Mouse (Mus musculus) neural tube, embryonic 11.5 days (tissue): ENCODE results near the gene Ttc27. TPM values are rescaled to one million over a fixed set of nuclear protein-coding genes. Genes with fewer than 3 reads are reported as not detected.

Source experiments
- ATAC-seq: fragments of 200-750 bp; cut with Nextera tagmentation; 2 replicates; pipeline ENCODE4 v1.8.0; 2017; ENCODE audit warnings: moderate number of reproducible peaks, mild to moderate bottlenecking, moderate TSS enrichment, moderate library complexity; ENCODE audit not compliant: insufficient read depth, low FRiP score, low TSS enrichment
- DNase-seq: peaks from one replicate; pipeline ENCODE4 v3.0.0-alpha.2; 2015; ENCODE audit warnings: low spot score
- H3K27ac ChIP-seq: fragments of 300-500 bp; sonication (generic); 2 replicates; pipeline ENCODE4 v1.5.1; 2014; ENCODE audit warnings: low read depth, mild to moderate bottlenecking, low read length
- H3K27me3 ChIP-seq: fragments of 300-500 bp; sonication (generic); 2 replicates; pipeline ENCODE4 v1.6.1; 2014; ENCODE audit warnings: mild to moderate bottlenecking, low read length, mixed read lengths; ENCODE audit not compliant: control insufficient read depth, insufficient read depth
- H3K36me3 ChIP-seq: fragments of 300-500 bp; sonication (generic); 2 replicates; pipeline ENCODE4 v1.6.1; 2014; ENCODE audit warnings: mild to moderate bottlenecking, low read length, moderate library complexity, mixed read lengths; ENCODE audit not compliant: control insufficient read depth, insufficient read depth
- H3K4me1 ChIP-seq: fragments of 300-500 bp; sonication (generic); 2 replicates; pipeline ENCODE4 v1.6.1; 2014; ENCODE audit warnings: low read length, mixed read lengths; ENCODE audit not compliant: control insufficient read depth, insufficient read depth
- H3K4me2 ChIP-seq: fragments of 300-500 bp; sonication (generic); 2 replicates; pipeline ENCODE4 v1.6.1; 2014; ENCODE audit warnings: low read depth, mild to moderate bottlenecking, moderate library complexity
- H3K4me3 ChIP-seq: fragments of 300-500 bp; sonication (generic); 2 replicates; pipeline ENCODE4 v1.5.1; 2014; ENCODE audit warnings: low read depth, low read length
- H3K9ac ChIP-seq: fragments of 300-500 bp; sonication (generic); 2 replicates; pipeline ENCODE4 v1.6.1; 2014; ENCODE audit warnings: mild to moderate bottlenecking, low read length
- H3K9me3 ChIP-seq: fragments of 300-500 bp; sonication (generic); 2 replicates; pipeline ENCODE4 v1.6.1; 2016; ENCODE audit warnings: low read length; ENCODE audit not compliant: control insufficient read depth
- WGBS: fragments of 180-500 bp; shearing (Covaris S2); extraction: QIAGEN DNeasy Blood & Tissue Kit; methylation state at CpG from one replicate; pipeline ENCODE4 v1.1.7; 2014; 5-methylcytosine and 5-hydroxymethylcytosine counted together
- polyA plus RNA-seq: library from polyadenylated mRNA; unstranded; fragments of >200 nt; fragmentation: Nextera tagmentation; extraction: Ambion mirVana; gene quantifications from 2 replicates; pipeline ENCODE4 v1.2.1, GENCODE M21; 2014

The Ttc27 gene
- polyA plus RNA-seq, 1 experiment from 2014 or later = 29.3 TPM

GRCm38 (mm10) chr17:74870177-74871160, 152.9 kb downstream of the Ttc27 start:
- H3K4me1 ChIP-seq = peaks cover 17% of the 10 kb centered on the region
- no peaks in the 10 kb centered on the region for H3K36me3 ChIP-seq
- no peak overlapping the region for H3K9ac ChIP-seq
- no peak overlapping the region for H3K27ac ChIP-seq
- H3K9me3 ChIP-seq = no peaks in the 10 kb centered on the region
- H3K27me3 ChIP-seq = no peaks in the 10 kb centered on the region
- H3K4me3 ChIP-seq = no peak overlapping the region
- no peak for ATAC-seq
- no peak overlapping the region for H3K4me2 ChIP-seq
- DNase-seq = no peak
- 58% methylated on average over 14 of the region's 14 CpGs for WGBS

GRCm38 (mm10) chr17:74872567-74872966, 155.0 kb downstream of the Ttc27 start:
- Histone ChIP-seq H3K9me3 (no peaks in the 10 kb centered on the region), H3K4me3 (no peak overlapping the region), H3K4me2 (no peak overlapping the region), H3K4me1 (peaks cover 3% of the 10 kb centered on the region), H3K27me3 (no peaks in the 10 kb centered on the region), H3K27ac (no peak overlapping the region), H3K9ac (no peak overlapping the region), H3K36me3 (no peaks in the 10 kb centered on the region)
- WGBS = 92% methylated on average over 9 of the region's 9 CpGs
- ATAC-seq (no peak), DNase-seq (no peak)

- WGBS = 83% methylated on average over 1 of the region's 1 CpGs
- Histone ChIP-seq H3K9ac (no peak overlapping the region), H3K4me2 (no peak overlapping the region), H3K36me3 (no peaks in the 10 kb centered on the region), H3K9me3 (no peaks in the 10 kb centered on the region), H3K4me1 (no peaks in the 10 kb centered on the region), H3K4me3 (no peak overlapping the region), H3K27ac (no peak overlapping the region), H3K27me3 (no peaks in the 10 kb centered on the region)
- DNase-seq (no peak), ATAC-seq (no peak)
Observed at GRCm38 (mm10) chr17:74873756-74874155, 156.2 kb downstream of the Ttc27 start.

GRCm38 (mm10) chr17:74875740-74876139, 158.2 kb downstream of the Ttc27 start:
- 92% methylated on average over 5 of the region's 5 CpGs for WGBS

DNA sequence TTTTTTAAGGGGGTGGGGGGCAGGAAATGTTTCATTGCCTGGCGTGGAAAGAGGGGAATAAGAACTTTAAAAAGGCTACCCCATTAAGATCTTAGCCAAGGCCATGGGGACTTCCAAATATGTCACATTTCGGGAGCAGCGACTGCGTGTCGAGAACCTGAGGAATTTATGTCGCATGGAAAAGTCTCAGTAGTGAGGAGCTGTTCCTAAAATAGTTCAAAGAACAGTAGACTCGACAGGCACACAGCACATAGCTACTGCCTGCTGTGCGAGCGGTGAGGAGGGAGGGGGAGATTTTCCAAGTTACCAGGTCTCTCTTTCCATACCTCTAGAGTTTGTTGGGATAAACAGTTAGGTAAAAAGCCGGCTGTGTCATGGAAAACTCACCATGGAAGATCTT, 159.4 kb downstream of the Ttc27 start:
- H3K4me2 ChIP-seq = no peak overlapping the region
- no peaks in the 10 kb centered on the region for H3K9me3 ChIP-seq
- no peak for ATAC-seq
- no peak for DNase-seq
- H3K9ac ChIP-seq = no peak overlapping the region
- H3K36me3 ChIP-seq = no peaks in the 10 kb centered on the region
- no peaks in the 10 kb centered on the region for H3K27me3 ChIP-seq
- no peak overlapping the region for H3K4me3 ChIP-seq
- 70% methylated on average over 10 of the region's 10 CpGs for WGBS
- no peak overlapping the region for H3K27ac ChIP-seq
- no peaks in the 10 kb centered on the region for H3K4me1 ChIP-seq

More at GRCm38 (mm10) chr17:74875740-74876139, 158.2 kb downstream of the Ttc27 start:
- H3K9me3 ChIP-seq = no peaks in the 10 kb centered on the region
- DNase-seq (no peak), ATAC-seq (no peak)
- no peak overlapping the region for H3K27ac ChIP-seq
- H3K4me2 ChIP-seq = no peak overlapping the region
- no peaks in the 10 kb centered on the region for H3K27me3 ChIP-seq
- no peak overlapping the region for H3K4me3 ChIP-seq
- H3K4me1 ChIP-seq = no peaks in the 10 kb centered on the region
- no peak overlapping the region for H3K9ac ChIP-seq
- no peaks in the 10 kb centered on the region for H3K36me3 ChIP-seq

DNA sequence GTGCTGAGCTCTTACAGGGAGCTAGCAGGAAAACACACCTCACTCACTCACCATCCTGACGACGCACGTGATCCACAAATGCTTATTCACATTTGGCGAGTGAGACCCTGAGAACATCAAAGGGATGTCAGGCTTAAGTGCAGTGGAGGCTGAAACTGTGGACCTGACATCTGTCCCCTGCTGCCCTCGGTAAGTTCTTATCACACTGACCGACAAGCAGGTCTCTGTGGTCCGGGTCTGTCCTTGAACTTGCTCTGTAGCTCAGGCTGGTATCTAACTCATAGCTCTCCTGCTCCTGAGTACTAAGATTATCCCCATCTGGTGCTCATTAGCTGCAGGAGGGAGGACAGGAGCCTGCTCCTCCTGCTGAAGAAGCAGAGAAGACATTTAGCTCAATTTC, 162.2 kb downstream of the Ttc27 start:
- H3K4me3 ChIP-seq = no peak overlapping the region
- H3K9me3 ChIP-seq = no peaks in the 10 kb centered on the region
- no peaks in the 10 kb centered on the region for H3K27me3 ChIP-seq
- no peaks in the 10 kb centered on the region for H3K4me1 ChIP-seq
- ATAC-seq = no peak
- H3K36me3 ChIP-seq = no peaks in the 10 kb centered on the region
- H3K27ac ChIP-seq = no peak overlapping the region
- no peak overlapping the region for H3K9ac ChIP-seq
- H3K4me2 ChIP-seq = no peak overlapping the region
- WGBS = 62% methylated on average over 7 of the region's 7 CpGs
- no peak for DNase-seq

- H3K4me1 ChIP-seq = no peaks in the 10 kb centered on the region
- no peaks in the 10 kb centered on the region for H3K27me3 ChIP-seq
- no peaks in the 10 kb centered on the region for H3K36me3 ChIP-seq
- no peak overlapping the region for H3K4me2 ChIP-seq
- WGBS = 76% methylated on average over 7 of the region's 7 CpGs
- no peak for DNase-seq
- H3K9me3 ChIP-seq = no peaks in the 10 kb centered on the region
- ATAC-seq = no peak
- no peak overlapping the region for H3K9ac ChIP-seq
- no peak overlapping the region for H3K4me3 ChIP-seq
- no peak overlapping the region for H3K27ac ChIP-seq
Observed at GRCm38 (mm10) chr17:74887039-74887438, 169.5 kb downstream of the Ttc27 start.

GRCm38 (mm10) chr17:74888836-74889534, 171.5 kb downstream of the Ttc27 start:
- Histone ChIP-seq H3K27ac (no peak overlapping the region), H3K9me3 (no peaks in the 10 kb centered on the region), H3K27me3 (no peaks in the 10 kb centered on the region), H3K36me3 (no peaks in the 10 kb centered on the region), H3K9ac (no peak overlapping the region), H3K4me1 (no peaks in the 10 kb centered on the region), H3K4me3 (no peak overlapping the region), H3K4me2 (no peak overlapping the region)
- DNase-seq (no peak), ATAC-seq (no peak)
- WGBS = 83% methylated on average over 11 of the region's 11 CpGs
